8 mouse cellular contexts compared by ENCODE assay signal in the genomic region with DNA sequence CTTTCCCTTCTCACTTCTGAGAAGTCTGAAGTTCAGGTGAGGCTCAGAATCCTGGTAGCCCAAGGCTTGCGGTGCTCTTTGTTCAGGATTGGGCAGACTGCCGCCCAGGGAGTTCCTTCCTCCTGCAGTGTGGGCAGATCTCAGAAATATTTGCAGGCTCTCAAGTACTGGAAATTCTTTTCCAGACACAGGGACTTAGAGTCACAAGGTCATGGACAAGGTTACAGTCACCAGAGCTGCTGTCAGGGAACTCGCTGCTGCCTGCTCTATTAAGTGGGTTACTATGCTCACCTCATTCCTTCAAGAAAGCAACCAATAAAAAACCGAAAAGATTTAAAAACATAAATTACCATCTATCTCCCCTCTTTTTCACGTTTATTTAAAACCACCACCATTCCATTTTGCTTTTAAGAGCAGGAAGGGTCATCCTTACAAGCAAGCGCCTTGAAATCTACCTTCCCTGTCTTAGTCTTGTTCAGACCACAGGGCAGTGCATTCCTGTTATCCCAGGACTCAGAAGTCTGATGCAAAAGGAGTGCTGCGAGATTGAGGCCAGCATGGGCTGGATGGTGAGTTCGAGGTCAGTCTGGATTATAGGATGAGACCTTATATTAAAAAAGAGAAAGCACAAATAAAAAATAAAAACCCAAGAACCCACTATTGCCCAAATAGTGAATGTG. TPM values are rescaled to one million over a fixed set of nuclear protein-coding genes. Genes with fewer than 3 reads are reported as not detected.
A peak's percentile ranks its signal among the peaks of the same experiment; 100 is the strongest.
DNase-seq lines count a peak whose midpoint lies in the region; ATAC-seq and TF ChIP-seq lines count a peak whose summit lies in the region.

No protein-coding gene starts in this region.

- no peak overlapping the region for H3K27ac ChIP-seq in spleen, adult 2 months (ENCODE audit: insufficient read depth, low read length)
- H3K27ac ChIP-seq in limb, embryonic 15.5 days = no peak overlapping the region

- H3K4me2 ChIP-seq in limb, embryonic 15.5 days = peak overlapping the region; percentile 93

- TF ChIP-seq POLR2A in spleen, adult 2 months (IDR thresholded peaks at IDR 0.05; ENCODE audit: low read depth, low read length) = no peak

- no peaks in the 10 kb centered on the region for H3K36me3 ChIP-seq in spleen, adult 2 months (ENCODE audit: control insufficient read depth, insufficient read depth, low read length)
- no peaks in the 10 kb centered on the region for H3K36me3 ChIP-seq in limb, embryonic 15.5 days

- no peak for TF ChIP-seq CTCF in spleen, adult 2 months (IDR thresholded peaks at IDR 0.05; ENCODE audit: extremely low read depth, insufficient read depth, insufficient read length, insufficient replicate concordance)

- DNase-seq in cerebellum, adult 9-11 months = peak; percentile 14
- DNase-seq in cerebellum, postnatal 25 days = no peak
- DNase-seq in spleen, adult 2 months (ENCODE audit: low read depth in 1 of 2, low spot score in 2 of 2) = no peak
- no peak for DNase-seq in spleen, postnatal 14 days (ENCODE audit: low spot score in 2 of 2)
- no peak for DNase-seq in adipocyte (ENCODE audit: low spot score)
- DNase-seq in spleen, postnatal 4 days (ENCODE audit: low spot score in 2 of 2) = no peak
- no peak for DNase-seq in layer of hippocampus, adult 9-10 months (ENCODE audit: low spot score)

- no peaks in the 10 kb centered on the region for H3K9me3 ChIP-seq in limb, embryonic 15.5 days

- peaks cover 2% of the 10 kb centered on the region; the same call in 1 of the 2 replicates for H3K4me1 ChIP-seq in spleen, adult 2 months (ENCODE audit: control insufficient read depth, insufficient read depth, insufficient read length)
- peaks cover 26% of the 10 kb centered on the region for H3K4me1 ChIP-seq in limb, embryonic 15.5 days

- no peak for ATAC-seq in limb, embryonic 15.5 days (ENCODE audit: insufficient number of reproducible peaks, low FRiP score, low TSS enrichment, low read depth)

- WGBS in spleen, adult 2 months = 51% methylated on average over 8 of the region's 8 CpGs
- WGBS in limb, embryonic 15.5 days = 55% methylated on average over 8 of the region's 8 CpGs

- H3K27me3 ChIP-seq in spleen, adult 2 months (ENCODE audit: control insufficient read depth, insufficient read depth, low read length) = no peaks in the 10 kb centered on the region
- H3K27me3 ChIP-seq in limb, embryonic 15.5 days = no peaks in the 10 kb centered on the region

- no peak overlapping the region; the same call in 1 of the 2 replicates for H3K9ac ChIP-seq in limb, embryonic 15.5 days

- H3K4me3 ChIP-seq in spleen, adult 2 months (ENCODE audit: extremely low read depth, insufficient read depth, insufficient read length) = peak overlapping the region; percentile 55; the same call in 1 of the 2 replicates
- H3K4me3 ChIP-seq in limb, embryonic 15.5 days = peak overlapping the region; percentile 90

RNA-seq across cellular contexts. Expression of gene Galnt2, which starts 0.6 kb away (rescaled TPM):
- 9.4 and 16.6 TPM in 2 replicates for polyA plus RNA-seq in spleen, adult 2 months (2012; rRNA removed)
- polyA plus RNA-seq in limb, embryonic 15.5 days (2015; fragmentation: Nextera tagmentation; extraction: Ambion mirVana) = 50.2 and 53.1 TPM in 2 replicates
